Mouse (Mus musculus): ENCODE measurements around the gene Lmntd1. TPM values are rescaled to one million over a fixed set of nuclear protein-coding genes. Genes with fewer than 3 reads are reported as not detected.

Gene Lmntd1
- total RNA-seq, 2 experiments from 2014 or later = 2.0 to 2.2 TPM

DNA sequence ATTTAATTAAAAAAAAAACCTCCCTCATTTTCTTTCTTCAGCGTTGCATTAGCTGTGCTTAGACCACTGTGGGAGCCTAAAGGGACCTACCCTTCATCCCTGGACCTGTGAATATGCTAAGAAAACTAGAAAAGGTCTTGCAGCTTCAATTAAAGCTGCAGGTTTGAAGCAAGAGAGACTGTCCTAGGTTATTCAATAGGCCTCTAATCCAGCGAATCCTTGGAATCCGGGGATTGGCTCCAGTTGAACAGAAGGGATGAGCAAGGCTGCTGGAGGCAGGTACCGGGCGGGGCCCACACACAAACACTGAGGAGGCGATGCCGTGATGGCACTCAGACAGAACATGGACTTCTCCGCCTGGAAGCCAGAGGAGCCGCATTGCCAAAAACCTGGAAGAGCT, 192.5 kb downstream of the Lmntd1 start:
- intact Hi-C loops (cut with DNase I) = no loop called here
- no peak for DNase-seq (ENCODE audit: extremely low spot score in 1 of 2, low spot score in 2 of 2)

DNA sequence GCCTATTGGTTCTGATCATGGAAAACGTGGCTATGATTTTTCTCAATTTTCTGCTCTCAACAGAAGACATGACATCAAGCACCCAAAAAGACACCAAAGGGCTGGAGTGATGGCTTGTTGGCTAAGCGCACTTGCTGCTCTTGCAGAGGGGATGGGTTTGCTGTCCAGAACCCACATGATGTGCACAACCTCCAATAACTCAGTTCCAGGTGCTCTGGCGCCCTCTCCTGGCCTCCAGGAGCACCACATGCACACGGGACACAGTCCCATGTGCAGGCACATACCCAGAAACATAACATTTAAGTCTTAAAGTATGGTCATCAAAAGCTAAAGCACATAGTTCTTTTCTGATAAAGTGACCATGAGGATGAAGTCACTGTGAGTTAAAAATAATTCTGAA, 193.7 kb downstream of the Lmntd1 start:
- no peak for DNase-seq (ENCODE audit: extremely low spot score in 1 of 2, low spot score in 2 of 2)
- intact Hi-C loops (cut with DNase I) = no loop called here

- DNase-seq (ENCODE audit: extremely low spot score in 1 of 2, low spot score in 2 of 2) = no peak
- intact Hi-C loops (cut with DNase I) = no loop called here
Measured at GRCm38 (mm10) chr6:145418856-145419255, 195.3 kb downstream of the Lmntd1 start.

DNA sequence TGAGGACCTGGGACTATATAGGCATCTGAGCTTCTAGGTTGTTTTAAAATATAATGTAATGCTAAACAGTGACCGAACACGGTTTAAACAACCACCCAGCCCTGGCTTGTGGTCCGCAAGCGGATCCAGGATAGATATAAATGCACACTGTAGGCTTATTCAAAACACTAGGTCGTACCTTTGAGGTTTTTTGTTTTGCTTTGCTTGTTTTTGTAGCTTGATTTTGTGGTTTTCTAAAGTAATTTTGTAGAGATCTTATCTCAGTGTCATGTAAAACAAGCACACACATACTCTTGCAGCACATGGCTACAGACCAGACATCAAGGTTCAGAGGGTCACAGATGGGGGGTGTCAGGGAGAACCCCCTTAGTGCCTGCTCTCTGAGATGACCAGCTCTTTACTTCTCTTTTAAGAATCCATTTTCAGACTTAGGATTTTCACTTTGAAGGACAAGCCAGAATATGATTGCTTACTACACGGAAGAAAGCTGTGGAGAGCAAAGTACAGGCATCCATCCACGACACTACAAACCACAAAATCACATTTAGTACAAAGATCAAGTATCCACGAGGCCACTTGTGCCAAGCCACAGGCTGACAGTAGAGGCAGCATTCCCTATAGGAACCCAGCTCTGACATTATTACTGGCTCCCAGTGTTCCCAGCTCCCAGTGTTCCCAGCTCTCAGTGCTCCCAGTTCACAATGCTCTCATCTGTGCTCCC, 196.2 kb downstream of the Lmntd1 start:
- intact Hi-C loops (cut with DNase I) = no loop called here
- DNase-seq (ENCODE audit: extremely low spot score in 1 of 2, low spot score in 2 of 2) = no peak

DNA sequence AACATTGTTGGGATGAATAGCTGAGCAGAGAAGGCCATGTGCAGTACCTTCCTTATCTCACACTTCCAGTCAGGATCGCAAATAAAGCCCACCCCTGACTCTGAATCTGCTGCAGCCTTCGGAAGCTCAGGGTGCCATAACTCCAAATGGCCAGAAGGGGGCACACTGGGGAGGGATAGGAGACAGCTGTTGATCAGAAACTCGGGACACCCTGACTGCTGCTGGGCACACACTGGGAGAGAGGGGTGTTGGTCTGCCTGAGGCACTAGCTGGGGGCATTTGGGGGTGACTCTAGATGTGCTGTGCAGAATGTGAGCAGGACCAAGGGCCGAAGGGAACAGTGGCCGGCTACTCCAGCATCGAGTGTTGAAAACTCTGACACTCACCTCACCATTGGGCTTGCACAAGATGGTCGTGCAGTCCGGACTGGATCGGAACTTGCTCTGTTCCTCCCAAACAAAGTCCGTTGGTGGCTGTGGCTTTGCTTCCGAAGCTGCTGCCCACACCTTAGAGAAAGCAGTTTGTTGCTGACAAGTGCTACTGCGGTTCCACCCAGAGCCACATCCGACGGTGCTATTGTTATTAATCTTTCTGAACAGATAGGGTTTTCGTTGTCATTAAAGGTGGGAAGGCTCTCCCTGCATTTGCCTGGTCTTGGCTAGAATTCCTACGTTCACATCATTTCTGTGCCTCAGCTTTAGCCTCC, 197.0 kb downstream of the Lmntd1 start:
- intact Hi-C loops (cut with DNase I) = no loop called here
- DNase-seq (ENCODE audit: extremely low spot score in 1 of 2, low spot score in 2 of 2) = peak in 1 of 2 experiments; percentile 60

- no peak for DNase-seq (ENCODE audit: extremely low spot score in 1 of 2, low spot score in 2 of 2)
- intact Hi-C loops (cut with DNase I) = no loop called here
Measured at GRCm38 (mm10) chr6:145404369-145405051, 209.6 kb downstream of the Lmntd1 start.

DNA sequence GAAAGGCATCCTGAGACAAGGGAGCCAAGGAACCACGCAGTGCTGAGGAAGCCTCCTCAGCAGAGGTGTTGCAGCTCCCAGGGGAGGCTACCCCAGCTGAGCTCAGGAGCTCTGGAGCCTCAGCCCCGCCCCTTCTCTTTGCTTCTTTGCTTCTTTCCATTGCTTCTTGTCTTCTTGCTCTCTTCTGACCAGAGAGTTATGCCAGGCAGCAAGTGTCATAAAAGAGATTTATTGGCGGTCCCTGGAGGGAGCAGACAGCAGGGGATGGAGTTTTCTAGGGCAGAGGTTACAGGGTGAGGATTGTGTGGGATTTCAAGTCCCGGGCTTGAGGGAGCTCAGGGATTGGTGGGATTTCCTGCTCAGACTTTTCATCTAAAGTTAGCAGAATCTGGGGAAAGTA, 213.0 kb downstream of the Lmntd1 start:
- no peak for DNase-seq (ENCODE audit: extremely low spot score in 1 of 2, low spot score in 2 of 2)
- intact Hi-C loops (cut with DNase I) = no loop called here

DNA sequence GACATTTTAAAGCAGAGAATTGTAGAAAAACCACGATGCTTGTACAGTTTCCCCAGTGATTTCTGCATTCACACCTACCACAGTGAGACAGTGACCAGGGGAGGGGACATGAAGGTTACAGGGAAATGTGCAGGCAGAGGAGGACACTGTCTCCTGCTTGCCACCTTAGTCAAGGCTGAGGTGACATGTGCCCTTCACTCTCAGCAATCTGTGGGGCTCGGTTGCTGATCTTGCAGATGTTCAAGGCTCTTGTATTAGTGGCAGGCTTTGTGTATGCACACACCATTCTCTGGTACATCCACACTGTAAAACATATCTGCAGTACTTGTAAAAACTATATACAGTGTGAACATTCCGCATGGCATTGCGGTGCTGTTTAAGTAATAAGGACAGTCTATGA, 216.2 kb downstream of the Lmntd1 start:
- no peak for DNase-seq (ENCODE audit: extremely low spot score in 1 of 2, low spot score in 2 of 2)
- intact Hi-C loops (cut with DNase I) = no loop called here

DNA sequence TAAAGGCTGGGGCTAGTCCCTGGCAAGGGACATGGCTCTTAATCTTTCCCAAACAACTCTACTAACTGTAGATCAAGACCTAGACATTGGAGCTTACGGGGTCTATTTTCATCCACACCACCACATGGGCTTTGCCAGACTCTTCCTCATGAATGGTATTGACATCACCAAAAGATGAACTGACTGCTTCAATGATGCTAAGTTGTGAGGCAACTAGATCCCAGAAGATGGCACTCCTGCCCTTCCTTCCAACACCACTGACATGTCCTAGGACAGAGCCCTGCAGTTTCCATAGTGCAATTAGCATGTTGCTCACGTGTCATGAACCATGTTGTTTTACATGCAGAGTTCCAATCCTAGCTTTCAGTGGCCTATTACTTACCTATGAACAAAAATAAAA, 217.6 kb downstream of the Lmntd1 start:
- DNase-seq (ENCODE audit: extremely low spot score in 1 of 2, low spot score in 2 of 2) = no peak
- intact Hi-C loops (cut with DNase I) = no loop called here

DNA sequence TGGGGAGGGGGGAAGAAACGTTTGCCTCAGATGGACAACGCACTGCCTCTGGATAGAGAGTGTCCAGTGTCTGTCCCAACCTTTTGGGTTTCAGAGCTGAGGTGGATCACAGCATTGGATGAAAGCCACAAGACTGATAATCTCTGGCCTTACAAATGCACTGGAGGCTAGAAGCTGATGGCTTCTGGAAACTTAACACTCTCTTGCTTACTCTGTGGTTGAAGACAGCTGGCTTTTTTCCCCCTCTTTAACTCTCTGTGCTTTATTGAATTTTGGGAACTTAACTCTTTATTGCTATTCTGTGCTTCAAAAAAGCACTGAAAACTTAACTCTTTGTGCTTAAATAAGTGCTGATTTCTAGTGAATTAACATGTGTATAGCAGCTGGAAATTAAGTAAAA, 223.7 kb downstream of the Lmntd1 start:
- no peak for DNase-seq (ENCODE audit: extremely low spot score in 1 of 2, low spot score in 2 of 2)
- intact Hi-C loops (cut with DNase I) = no loop called here

DNA sequence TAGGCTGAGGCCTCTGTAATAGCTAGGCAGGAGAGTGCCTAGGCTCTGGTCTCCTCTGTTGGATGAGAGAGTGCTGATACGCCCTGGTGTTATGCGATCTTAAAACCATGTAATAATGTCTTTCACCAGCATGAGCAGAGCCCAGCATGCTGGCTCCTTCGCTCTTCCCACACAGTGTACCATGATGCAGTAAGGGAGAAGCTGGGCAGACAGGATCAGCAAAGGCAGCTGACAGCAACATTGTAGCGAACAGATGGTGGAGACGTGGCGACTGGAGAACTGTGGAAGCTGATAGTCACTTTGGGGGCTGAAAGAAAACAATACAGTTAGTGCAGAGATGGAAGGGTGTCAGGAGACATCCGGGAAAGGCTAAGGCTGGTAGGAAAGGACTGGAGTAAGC, 224.2 kb downstream of the Lmntd1 start:
- DNase-seq (ENCODE audit: extremely low spot score in 1 of 2, low spot score in 2 of 2) = peak; percentile 52 to 53
- intact Hi-C loops (cut with DNase I) = no loop called here

- intact Hi-C loops (cut with DNase I) = no loop called here
Measured at GRCm38 (mm10) chr6:145387378-145387777, 226.7 kb downstream of the Lmntd1 start.

DNA sequence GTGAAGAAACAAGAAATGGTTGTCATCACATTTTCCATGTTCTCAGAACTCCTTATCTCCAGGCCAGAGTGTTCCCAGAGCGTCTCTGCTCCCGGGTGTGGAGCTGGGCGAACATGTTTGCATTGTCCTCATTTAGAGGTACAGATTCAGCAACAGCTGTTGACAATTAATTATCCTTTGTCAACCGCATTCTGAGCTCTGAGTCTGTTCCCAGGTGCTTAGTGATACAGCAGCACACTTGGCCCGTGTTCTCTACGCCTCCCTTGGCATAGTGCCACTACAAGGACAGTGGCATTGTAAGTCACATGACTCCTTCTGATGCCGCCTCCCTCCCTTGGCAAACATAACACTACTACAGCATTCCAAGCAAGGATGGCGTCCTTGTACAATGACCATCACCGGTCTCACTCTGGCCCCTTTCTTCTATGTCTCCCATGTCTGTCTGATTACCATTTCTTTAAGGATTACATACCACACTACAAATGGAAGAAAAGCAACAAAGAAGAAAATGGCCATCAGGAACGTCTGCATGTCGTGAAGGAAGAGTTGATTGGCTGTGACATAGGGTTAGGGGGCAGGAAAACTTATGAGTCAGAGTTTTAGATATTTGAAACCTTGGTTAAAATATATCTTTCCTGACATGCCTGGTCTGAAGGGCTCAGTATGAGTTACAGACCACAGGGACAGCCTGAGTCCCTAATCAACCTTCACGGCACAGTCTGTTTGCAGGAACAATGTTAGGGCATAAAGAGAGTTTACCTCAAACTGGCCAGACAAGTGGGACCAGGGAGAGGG, 231.3 kb downstream of the Lmntd1 start:
- no peak for DNase-seq (ENCODE audit: extremely low spot score in 1 of 2, low spot score in 2 of 2)
- intact Hi-C loops (cut with DNase I) = no loop called here

More at GRCm38 (mm10) chr6:145387378-145387777, 226.7 kb downstream of the Lmntd1 start:
- peak in 1 of 2 experiments; percentile 40 for DNase-seq (ENCODE audit: extremely low spot score in 1 of 2, low spot score in 2 of 2)

GRCm38 (mm10) chr6:145380961-145381360, 233.2 kb downstream of the Lmntd1 start:
- intact Hi-C loops (cut with DNase I) = no loop called here
- DNase-seq (ENCODE audit: extremely low spot score in 1 of 2, low spot score in 2 of 2) = no peak

DNA sequence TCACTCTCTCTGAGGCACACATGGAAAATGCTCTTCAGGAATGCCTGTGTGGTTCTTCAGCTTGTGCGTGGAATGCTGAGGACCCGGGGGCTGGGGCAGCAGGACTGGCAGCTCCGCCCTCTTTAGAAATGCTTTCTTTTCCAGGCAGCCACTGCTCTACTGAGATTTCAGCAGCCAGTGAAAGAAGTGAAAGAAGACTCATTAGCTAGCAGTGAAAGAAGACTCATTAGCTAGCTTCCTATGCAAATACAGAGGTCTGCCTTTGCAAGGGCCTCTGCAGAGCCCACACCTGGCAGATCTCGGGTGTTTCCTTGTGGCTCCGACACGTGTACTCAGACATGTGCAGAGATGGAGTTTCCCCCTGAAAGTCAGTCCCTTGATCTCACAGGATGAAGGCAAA, 234.9 kb downstream of the Lmntd1 start:
- no peak for DNase-seq (ENCODE audit: extremely low spot score in 1 of 2, low spot score in 2 of 2)
- intact Hi-C loops (cut with DNase I) = no loop called here

DNA sequence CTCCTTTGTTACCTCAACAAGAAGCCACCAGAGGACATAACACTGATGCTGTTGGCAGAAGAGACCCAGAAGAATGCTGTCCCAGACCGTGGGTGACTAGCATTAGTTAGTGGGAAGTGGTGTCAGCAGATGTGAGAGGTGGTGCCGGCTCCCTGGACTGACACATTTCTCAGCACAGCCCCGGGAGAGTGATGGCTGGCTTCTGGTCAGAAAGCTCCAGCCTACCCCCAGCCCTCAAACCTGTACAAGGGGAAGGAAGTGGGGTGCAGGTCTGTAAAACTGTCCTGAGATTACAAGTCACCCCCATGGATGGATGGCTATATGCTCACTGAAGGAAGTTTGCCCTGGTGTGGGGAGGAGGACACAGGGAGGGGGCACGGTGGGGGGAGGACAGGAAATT, 235.4 kb downstream of the Lmntd1 start:
- intact Hi-C loops (cut with DNase I) = no loop called here
- no peak for DNase-seq (ENCODE audit: extremely low spot score in 1 of 2, low spot score in 2 of 2)

- intact Hi-C loops (cut with DNase I) = no loop called here
- DNase-seq (ENCODE audit: extremely low spot score in 1 of 2, low spot score in 2 of 2) = no peak
Measured at GRCm38 (mm10) chr6:145374372-145374771, 239.7 kb downstream of the Lmntd1 start.

DNA sequence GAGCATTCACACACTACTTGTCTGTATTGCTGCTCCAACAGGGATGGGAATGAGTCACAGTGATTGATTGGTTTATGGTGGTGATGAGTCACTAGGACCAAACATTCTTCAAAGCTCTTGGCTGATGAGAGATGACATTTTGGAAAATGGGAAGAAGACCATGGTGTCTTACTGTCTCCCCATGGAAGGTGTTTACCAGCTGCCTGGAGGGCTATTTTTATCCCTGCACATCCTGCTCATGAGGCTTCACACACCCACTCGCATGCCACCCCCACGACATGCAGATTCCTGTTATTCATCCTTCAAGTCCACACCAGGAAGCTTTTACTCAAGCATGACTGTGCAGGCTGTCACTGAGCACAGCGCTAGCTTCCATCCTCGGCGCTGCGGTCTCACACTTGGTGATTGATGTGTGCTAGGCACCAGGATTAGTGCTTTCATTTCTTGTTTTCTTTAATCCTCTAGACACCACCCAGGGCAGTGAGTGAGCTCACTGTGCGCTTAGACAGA, 240.4 kb downstream of the Lmntd1 start:
- intact Hi-C loops (cut with DNase I) = no loop called here

DNA sequence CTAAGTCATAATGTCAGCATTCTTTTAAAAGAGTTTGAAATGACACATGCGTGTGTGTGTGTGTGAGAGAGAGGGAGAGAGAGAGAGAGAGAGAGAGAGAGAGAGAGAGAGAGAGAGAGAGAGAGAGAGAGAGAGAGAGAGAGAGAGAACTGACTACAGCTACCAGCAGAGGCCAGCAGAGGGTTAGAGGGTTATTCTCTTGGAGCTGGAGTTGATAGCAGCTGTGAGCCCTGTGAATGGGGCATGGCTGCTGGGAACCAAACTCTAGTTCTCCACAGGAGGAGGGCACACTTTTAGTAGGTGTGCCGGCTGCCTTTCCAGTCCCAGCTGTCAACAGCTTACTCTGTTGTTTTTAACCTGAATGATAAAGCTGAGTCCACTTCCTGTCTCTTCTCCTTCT, 242.1 kb downstream of the Lmntd1 start:
- intact Hi-C loops (cut with DNase I) = no loop called here
- DNase-seq (ENCODE audit: extremely low spot score in 1 of 2, low spot score in 2 of 2) = no peak

More for the DNA sequence above, 240.4 kb downstream of the Lmntd1 start:
- DNase-seq (ENCODE audit: extremely low spot score in 1 of 2, low spot score in 2 of 2) = peak; percentile 35 to 49

All from left cerebral cortex, postnatal 10 days (tissue).